Mouse (Mus musculus) small intestine, adult 2 months (tissue): ENCODE data around the gene Cpsf6.

Source experiments
- CTCF ChIP-seq: fragments of 200-500 bp; IDR thresholded peaks from 2 replicates; pipeline ENCODE4 v1.5.1; 2012; ENCODE audit warnings: low read depth, mild to moderate bottlenecking, control low read depth, inconsistent platforms, low read length, moderate library complexity, mixed read lengths; ENCODE audit not compliant: insufficient replicate concordance, insufficient read length; ENCODE audit errors: extremely low read depth
- POLR2A ChIP-seq: fragments of 200-500 bp; IDR thresholded peaks from 2 replicates; pipeline ENCODE4 v1.6.1; 2012; ENCODE audit warnings: low read depth, mild to moderate bottlenecking, control low read depth, inconsistent platforms, low read length, moderate library complexity

- TF ChIP-seq CTCF (no peak), POLR2A (no peak)
These were observed 3.3 kb upstream of the Cpsf6 start for GRCm38 (mm10) chr10:117382996-117383550.
